Mouse (Mus musculus): ENCODE measurements around the gene Josd1.

- TF ChIP-seq CTCF (IDR thresholded peaks at IDR 0.05; ENCODE audit: low read depth, low read length) (no peak), POLR2A (IDR thresholded peaks at IDR 0.05; ENCODE audit: extremely low read depth, insufficient read depth, low read length) (no peak)
Measured at GRCm38 (mm10) chr15:79641135-79641817, 46.4 kb downstream of the Josd1 start.
